Mouse (Mus musculus): ENCODE data around the gene Pnliprp2. TPM values are rescaled to one million over a fixed set of nuclear protein-coding genes. Genes with fewer than 3 reads are reported as not detected.

Gene Pnliprp2
- polyA plus RNA-seq (2015; fragmentation: Nextera tagmentation; extraction: Ambion mirVana) = 5.4 and 15.2 TPM in 2 replicates

GRCm38 (mm10) chr19:58759423-58759822, at the start of gene Pnliprp2:
Gene Pnliprp2, plus strand, starts transcription at chr19:58759719.
- H3K4me3 ChIP-seq (replicated peaks) = no peak within 1 kb of the TSS
- peak; percentile 98 for ATAC-seq
- H3K9me3 ChIP-seq = no peaks in the 10 kb centered on the region
- H3K4me1 ChIP-seq (replicated peaks) = peaks cover 15% of the 10 kb centered on the region
- 38% methylated on average over 9 of the region's 9 CpGs for WGBS
- H3K27ac ChIP-seq = peak within 1 kb of the TSS; percentile 54; the same call in 1 of the 2 replicates
- no peak within 1 kb of the TSS for H3K4me2 ChIP-seq (replicated peaks)
- no peaks in the 10 kb centered on the region for H3K27me3 ChIP-seq (replicated peaks)
- no peaks in the 10 kb centered on the region for H3K36me3 ChIP-seq
- H3K9ac ChIP-seq = no peak within 1 kb of the TSS

GRCm38 (mm10) chr19:58717925-58718324, 41.6 kb upstream of the Pnliprp2 start:
- Histone ChIP-seq H3K4me1 (replicated peaks) (no peaks in the 10 kb centered on the region), H3K27ac (no peak overlapping the region), H3K36me3 (no peaks in the 10 kb centered on the region), H3K27me3 (replicated peaks) (no peaks in the 10 kb centered on the region), H3K4me2 (replicated peaks) (no peak overlapping the region), H3K9ac (no peak overlapping the region), H3K4me3 (replicated peaks) (no peak overlapping the region), H3K9me3 (no peaks in the 10 kb centered on the region)
- 71% methylated on average over 4 of the region's 4 CpGs for WGBS
- no peak for ATAC-seq

GRCm38 (mm10) chr19:58720439-58720838, 39.1 kb upstream of the Pnliprp2 start:
- no peaks in the 10 kb centered on the region for H3K9me3 ChIP-seq
- H3K36me3 ChIP-seq = no peaks in the 10 kb centered on the region
- H3K9ac ChIP-seq = no peak overlapping the region
- no peaks in the 10 kb centered on the region for H3K27me3 ChIP-seq (replicated peaks)
- H3K4me3 ChIP-seq (replicated peaks) = no peak overlapping the region
- H3K4me2 ChIP-seq (replicated peaks) = no peak overlapping the region
- no peak overlapping the region for H3K27ac ChIP-seq
- no peaks in the 10 kb centered on the region for H3K4me1 ChIP-seq (replicated peaks)
- ATAC-seq = peak; percentile 59; the same call in 1 of the 2 replicates

GRCm38 (mm10) chr19:58726551-58726950, 33.0 kb upstream of the Pnliprp2 start:
- H3K4me2 ChIP-seq (replicated peaks) = no peak overlapping the region
- 70% methylated on average over 5 of the region's 5 CpGs for WGBS
- H3K9me3 ChIP-seq = no peaks in the 10 kb centered on the region
- no peaks in the 10 kb centered on the region for H3K36me3 ChIP-seq
- H3K9ac ChIP-seq = no peak overlapping the region
- no peak overlapping the region for H3K27ac ChIP-seq
- peaks cover 16% of the 10 kb centered on the region for H3K4me1 ChIP-seq (replicated peaks)
- no peak overlapping the region for H3K4me3 ChIP-seq (replicated peaks)
- ATAC-seq = no peak
- H3K27me3 ChIP-seq (replicated peaks) = no peaks in the 10 kb centered on the region

- Histone ChIP-seq H3K27ac (peak overlapping the region; percentile 37; the same call in 1 of the 2 replicates), H3K9ac (no peak overlapping the region), H3K9me3 (no peaks in the 10 kb centered on the region), H3K36me3 (no peaks in the 10 kb centered on the region), H3K4me2 (replicated peaks) (0 out of 2 replicates have a peak overlapping the region, but pooled peaks have one; percentile 13), H3K4me1 (replicated peaks) (peaks cover 16% of the 10 kb centered on the region), H3K27me3 (replicated peaks) (no peaks in the 10 kb centered on the region), H3K4me3 (replicated peaks) (no peak overlapping the region)
- ATAC-seq = peak; percentile 68
- 49% methylated on average over 5 of the region's 5 CpGs for WGBS
Measured at GRCm38 (mm10) chr19:58727756-58728155, 31.8 kb upstream of the Pnliprp2 start.

- H3K27ac ChIP-seq = peak within 1 kb of the TSS; percentile 37; the same call in 1 of the 2 replicates
Measured at GRCm38 (mm10) chr19:58728445-58729031, 31.0 kb upstream of the Pnliprp2 start, which contains the start of gene Pnliprp1. Gene Pnliprp1, plus strand, starts transcription at chr19:58728887.

GRCm38 (mm10) chr19:58733216-58733615, 26.3 kb upstream of the Pnliprp2 start:
- Histone ChIP-seq H3K4me1 (replicated peaks) (peaks cover 3% of the 10 kb centered on the region), H3K9ac (no peak overlapping the region), H3K4me2 (replicated peaks) (no peak overlapping the region), H3K36me3 (no peaks in the 10 kb centered on the region), H3K27ac (no peak overlapping the region), H3K27me3 (replicated peaks) (no peaks in the 10 kb centered on the region), H3K4me3 (replicated peaks) (no peak overlapping the region), H3K9me3 (no peaks in the 10 kb centered on the region)
- ATAC-seq = no peak
- 84% methylated on average over 6 of the region's 6 CpGs for WGBS

More at GRCm38 (mm10) chr19:58728445-58729031, 31.0 kb upstream of the Pnliprp2 start, which contains the start of gene Pnliprp1:
- peaks cover 16% of the 10 kb centered on the region for H3K4me1 ChIP-seq (replicated peaks)
- H3K9me3 ChIP-seq = no peaks in the 10 kb centered on the region
- 0 out of 2 replicates have a peak within 1 kb of the TSS, but pooled peaks have one; percentile 13 for H3K4me2 ChIP-seq (replicated peaks)
- no peaks in the 10 kb centered on the region for H3K36me3 ChIP-seq
- H3K27me3 ChIP-seq (replicated peaks) = no peaks in the 10 kb centered on the region
- H3K9ac ChIP-seq = no peak within 1 kb of the TSS
- WGBS = 34% methylated on average over 5 of the region's 5 CpGs
- ATAC-seq = peak; percentile 72
- no peak within 1 kb of the TSS for H3K4me3 ChIP-seq (replicated peaks)

GRCm38 (mm10) chr19:58738111-58738510, 21.4 kb upstream of the Pnliprp2 start:
- no peaks in the 10 kb centered on the region for H3K36me3 ChIP-seq
- ATAC-seq = no peak
- H3K9me3 ChIP-seq = no peaks in the 10 kb centered on the region
- no peak overlapping the region for H3K9ac ChIP-seq
- WGBS = 82% methylated on average over 4 of the region's 4 CpGs
- no peak overlapping the region for H3K4me3 ChIP-seq (replicated peaks)
- H3K27ac ChIP-seq = no peak overlapping the region
- no peak overlapping the region for H3K4me2 ChIP-seq (replicated peaks)
- H3K4me1 ChIP-seq (replicated peaks) = no peaks in the 10 kb centered on the region
- H3K27me3 ChIP-seq (replicated peaks) = no peaks in the 10 kb centered on the region

GRCm38 (mm10) chr19:58741036-58741435, 18.5 kb upstream of the Pnliprp2 start:
- H3K4me2 ChIP-seq (replicated peaks) = no peak overlapping the region
- H3K9ac ChIP-seq = no peak overlapping the region
- no peak overlapping the region for H3K27ac ChIP-seq
- H3K4me1 ChIP-seq (replicated peaks) = no peaks in the 10 kb centered on the region
- 84% methylated on average over 6 of the region's 6 CpGs for WGBS
- no peaks in the 10 kb centered on the region for H3K36me3 ChIP-seq
- ATAC-seq = no peak
- H3K27me3 ChIP-seq (replicated peaks) = no peaks in the 10 kb centered on the region
- H3K9me3 ChIP-seq = no peaks in the 10 kb centered on the region
- H3K4me3 ChIP-seq (replicated peaks) = no peak overlapping the region

GRCm38 (mm10) chr19:58742711-58743110, 16.8 kb upstream of the Pnliprp2 start:
- no peak for ATAC-seq
- no peak overlapping the region for H3K4me3 ChIP-seq (replicated peaks)
- no peaks in the 10 kb centered on the region for H3K36me3 ChIP-seq
- no peaks in the 10 kb centered on the region for H3K9me3 ChIP-seq
- H3K9ac ChIP-seq = no peak overlapping the region
- no peaks in the 10 kb centered on the region for H3K27me3 ChIP-seq (replicated peaks)
- no peaks in the 10 kb centered on the region for H3K4me1 ChIP-seq (replicated peaks)
- H3K27ac ChIP-seq = no peak overlapping the region
- no peak overlapping the region for H3K4me2 ChIP-seq (replicated peaks)
- 83% methylated on average over 4 of the region's 4 CpGs for WGBS

- H3K4me1 ChIP-seq (replicated peaks) = no peaks in the 10 kb centered on the region
- H3K9ac ChIP-seq = no peak overlapping the region
- H3K36me3 ChIP-seq = no peaks in the 10 kb centered on the region
- H3K27me3 ChIP-seq (replicated peaks) = no peaks in the 10 kb centered on the region
- no peak overlapping the region for H3K27ac ChIP-seq
- no peak overlapping the region for H3K4me2 ChIP-seq (replicated peaks)
- WGBS = 37% methylated on average over 4 of the region's 4 CpGs
- peak; percentile 5; the same call in 1 of the 2 replicates for ATAC-seq
- H3K9me3 ChIP-seq = no peaks in the 10 kb centered on the region
- no peak overlapping the region for H3K4me3 ChIP-seq (replicated peaks)
Measured at GRCm38 (mm10) chr19:58743736-58744135, 15.8 kb upstream of the Pnliprp2 start.

GRCm38 (mm10) chr19:58747498-58748000, 12.0 kb upstream of the Pnliprp2 start:
- no peaks in the 10 kb centered on the region for H3K4me1 ChIP-seq (replicated peaks)
- 72% methylated on average over 9 of the region's 9 CpGs for WGBS
- ATAC-seq = peak; percentile 42
- H3K27ac ChIP-seq = no peak overlapping the region
- H3K36me3 ChIP-seq = no peaks in the 10 kb centered on the region
- no peak overlapping the region for H3K4me3 ChIP-seq (replicated peaks)
- no peaks in the 10 kb centered on the region for H3K27me3 ChIP-seq (replicated peaks)
- no peak overlapping the region for H3K4me2 ChIP-seq (replicated peaks)
- no peaks in the 10 kb centered on the region for H3K9me3 ChIP-seq
- H3K9ac ChIP-seq = no peak overlapping the region

GRCm38 (mm10) chr19:58750822-58751221, 8.7 kb upstream of the Pnliprp2 start:
- ATAC-seq = no peak
- H3K9ac ChIP-seq = no peak overlapping the region
- no peaks in the 10 kb centered on the region for H3K9me3 ChIP-seq
- H3K27me3 ChIP-seq (replicated peaks) = no peaks in the 10 kb centered on the region
- no peak overlapping the region for H3K4me2 ChIP-seq (replicated peaks)
- H3K36me3 ChIP-seq = no peaks in the 10 kb centered on the region
- H3K27ac ChIP-seq = no peak overlapping the region
- H3K4me1 ChIP-seq (replicated peaks) = no peaks in the 10 kb centered on the region
- H3K4me3 ChIP-seq (replicated peaks) = no peak overlapping the region
- WGBS = 50% methylated on average over 2 of the region's 2 CpGs

Data from intestine, embryonic 15.5 days (tissue).